Mouse (Mus musculus): ENCODE data around the gene Gm20388. TPM values are rescaled to one million over a fixed set of nuclear protein-coding genes. Genes with fewer than 3 reads are reported as not detected.

The Gm20388 gene
- polyA plus RNA-seq, 1 experiment from 2014 or later: not detected

GRCm38 (mm10) chr8:122238731-122239130 is 2328.1 kb downstream of the Gm20388 start:
- WGBS: 68% methylated on average over 8 of the region's 8 CpGs
- Histone ChIP-seq H3K27ac (ENCODE audit: low read depth, low read length) (no peak overlapping the region), H3K4me1 (ENCODE audit: control insufficient read depth, insufficient read depth, low read length) (no peaks in the 10 kb centered on the region), H3K4me3 (ENCODE audit: low read length) (no peak overlapping the region), H3K9ac (ENCODE audit: low read depth, low read length) (no peak overlapping the region), H3K4me2 (replicated peaks; ENCODE audit: low read depth, low read length) (no peak overlapping the region), H3K9me3 (ENCODE audit: control insufficient read depth, low read length) (no peaks in the 10 kb centered on the region), H3K27me3 (ENCODE audit: control insufficient read depth, insufficient read depth, low read length) (no peaks in the 10 kb centered on the region), H3K36me3 (ENCODE audit: control insufficient read depth, insufficient read depth, low read length) (no peaks in the 10 kb centered on the region)
- ATAC-seq (ENCODE audit: low FRiP score, low TSS enrichment): no peak

- Histone ChIP-seq H3K27me3 (ENCODE audit: control insufficient read depth, insufficient read depth, low read length) (no peaks in the 10 kb centered on the region), H3K27ac (ENCODE audit: low read depth, low read length) (no peak overlapping the region), H3K4me2 (replicated peaks; ENCODE audit: low read depth, low read length) (no peak overlapping the region), H3K4me1 (ENCODE audit: control insufficient read depth, insufficient read depth, low read length) (no peaks in the 10 kb centered on the region), H3K9me3 (ENCODE audit: control insufficient read depth, low read length) (no peaks in the 10 kb centered on the region), H3K36me3 (ENCODE audit: control insufficient read depth, insufficient read depth, low read length) (no peaks in the 10 kb centered on the region), H3K4me3 (ENCODE audit: low read length) (no peak overlapping the region), H3K9ac (ENCODE audit: low read depth, low read length) (no peak overlapping the region)
- WGBS: 89% methylated on average over 16 of the region's 16 CpGs
- no peak for ATAC-seq (ENCODE audit: low FRiP score, low TSS enrichment)
Measured at GRCm38 (mm10) chr8:122240241-122241026, 2329.8 kb downstream of the Gm20388 start.

GRCm38 (mm10) chr8:122243310-122243709 is 2332.7 kb downstream of the Gm20388 start:
- H3K27ac ChIP-seq (ENCODE audit: low read depth, low read length): no peak overlapping the region
- no peak for ATAC-seq (ENCODE audit: low FRiP score, low TSS enrichment)
- no peaks in the 10 kb centered on the region for H3K27me3 ChIP-seq (ENCODE audit: control insufficient read depth, insufficient read depth, low read length)
- H3K4me3 ChIP-seq (ENCODE audit: low read length): no peak overlapping the region
- 72% methylated on average over 4 of the region's 4 CpGs for WGBS
- peaks cover 5% of the 10 kb centered on the region; the same call in 1 of the 2 replicates for H3K4me1 ChIP-seq (ENCODE audit: control insufficient read depth, insufficient read depth, low read length)
- no peak overlapping the region for H3K4me2 ChIP-seq (replicated peaks; ENCODE audit: low read depth, low read length)
- H3K9ac ChIP-seq (ENCODE audit: low read depth, low read length): no peak overlapping the region
- H3K9me3 ChIP-seq (ENCODE audit: control insufficient read depth, low read length): no peaks in the 10 kb centered on the region
- H3K36me3 ChIP-seq (ENCODE audit: control insufficient read depth, insufficient read depth, low read length): no peaks in the 10 kb centered on the region

- no peak overlapping the region for H3K9ac ChIP-seq (ENCODE audit: low read depth, low read length)
- H3K4me2 ChIP-seq (replicated peaks; ENCODE audit: low read depth, low read length): no peak overlapping the region
- H3K36me3 ChIP-seq (ENCODE audit: control insufficient read depth, insufficient read depth, low read length): no peaks in the 10 kb centered on the region
- no peak for ATAC-seq (ENCODE audit: low FRiP score, low TSS enrichment)
- no peaks in the 10 kb centered on the region for H3K9me3 ChIP-seq (ENCODE audit: control insufficient read depth, low read length)
- no peak overlapping the region for H3K4me3 ChIP-seq (ENCODE audit: low read length)
- peaks cover 5% of the 10 kb centered on the region; the same call in 1 of the 2 replicates for H3K4me1 ChIP-seq (ENCODE audit: control insufficient read depth, insufficient read depth, low read length)
- no peak overlapping the region for H3K27ac ChIP-seq (ENCODE audit: low read depth, low read length)
- WGBS: 82% methylated on average over 6 of the region's 6 CpGs
- H3K27me3 ChIP-seq (ENCODE audit: control insufficient read depth, insufficient read depth, low read length): no peaks in the 10 kb centered on the region
Measured at GRCm38 (mm10) chr8:122245161-122245560, 2334.5 kb downstream of the Gm20388 start.

- Histone ChIP-seq H3K27me3 (ENCODE audit: control insufficient read depth, insufficient read depth, low read length) (no peaks in the 10 kb centered on the region), H3K9me3 (ENCODE audit: control insufficient read depth, low read length) (no peaks in the 10 kb centered on the region), H3K4me1 (ENCODE audit: control insufficient read depth, insufficient read depth, low read length) (peaks cover 5% of the 10 kb centered on the region; the same call in 1 of the 2 replicates), H3K27ac (ENCODE audit: low read depth, low read length) (no peak overlapping the region), H3K36me3 (ENCODE audit: control insufficient read depth, insufficient read depth, low read length) (no peaks in the 10 kb centered on the region), H3K4me3 (ENCODE audit: low read length) (no peak overlapping the region), H3K4me2 (replicated peaks; ENCODE audit: low read depth, low read length) (no peak overlapping the region), H3K9ac (ENCODE audit: low read depth, low read length) (no peak overlapping the region)
- peak; percentile 33; the same call in 1 of the 2 replicates for ATAC-seq (ENCODE audit: low FRiP score, low TSS enrichment)
- 37% methylated on average over 12 of the region's 12 CpGs for WGBS
Measured at GRCm38 (mm10) chr8:122246257-122247211, 2335.9 kb downstream of the Gm20388 start.

GRCm38 (mm10) chr8:122251739-122252138 is 2341.1 kb downstream of the Gm20388 start:
- no peak for ATAC-seq (ENCODE audit: low FRiP score, low TSS enrichment)
- Histone ChIP-seq H3K4me3 (ENCODE audit: low read length) (no peak overlapping the region), H3K27ac (ENCODE audit: low read depth, low read length) (no peak overlapping the region), H3K36me3 (ENCODE audit: control insufficient read depth, insufficient read depth, low read length) (no peaks in the 10 kb centered on the region), H3K4me1 (ENCODE audit: control insufficient read depth, insufficient read depth, low read length) (peaks cover 5% of the 10 kb centered on the region; the same call in 1 of the 2 replicates), H3K9me3 (ENCODE audit: control insufficient read depth, low read length) (no peaks in the 10 kb centered on the region), H3K27me3 (ENCODE audit: control insufficient read depth, insufficient read depth, low read length) (no peaks in the 10 kb centered on the region), H3K4me2 (replicated peaks; ENCODE audit: low read depth, low read length) (no peak overlapping the region), H3K9ac (ENCODE audit: low read depth, low read length) (no peak overlapping the region)
- 81% methylated on average over 1 of the region's 1 CpGs for WGBS

GRCm38 (mm10) chr8:122252366-122252765 is 2341.7 kb downstream of the Gm20388 start:
- no peak overlapping the region for H3K27ac ChIP-seq (ENCODE audit: low read depth, low read length)
- no peaks in the 10 kb centered on the region for H3K4me1 ChIP-seq (ENCODE audit: control insufficient read depth, insufficient read depth, low read length)
- no peak overlapping the region for H3K4me3 ChIP-seq (ENCODE audit: low read length)
- no peaks in the 10 kb centered on the region for H3K36me3 ChIP-seq (ENCODE audit: control insufficient read depth, insufficient read depth, low read length)
- no peaks in the 10 kb centered on the region for H3K9me3 ChIP-seq (ENCODE audit: control insufficient read depth, low read length)
- no peak overlapping the region for H3K4me2 ChIP-seq (replicated peaks; ENCODE audit: low read depth, low read length)
- ATAC-seq (ENCODE audit: low FRiP score, low TSS enrichment): no peak
- H3K9ac ChIP-seq (ENCODE audit: low read depth, low read length): no peak overlapping the region
- no peaks in the 10 kb centered on the region for H3K27me3 ChIP-seq (ENCODE audit: control insufficient read depth, insufficient read depth, low read length)
- WGBS: 58% methylated on average over 5 of the region's 5 CpGs

GRCm38 (mm10) chr8:122259351-122259750 is 2348.7 kb downstream of the Gm20388 start:
- no peaks in the 10 kb centered on the region for H3K4me1 ChIP-seq (ENCODE audit: control insufficient read depth, insufficient read depth, low read length)
- 55% methylated on average over 2 of the region's 2 CpGs for WGBS

More at GRCm38 (mm10) chr8:122259351-122259750, 2348.7 kb downstream of the Gm20388 start:
- Histone ChIP-seq H3K27me3 (ENCODE audit: control insufficient read depth, insufficient read depth, low read length) (no peaks in the 10 kb centered on the region), H3K9ac (ENCODE audit: low read depth, low read length) (no peak overlapping the region), H3K9me3 (ENCODE audit: control insufficient read depth, low read length) (no peaks in the 10 kb centered on the region), H3K27ac (ENCODE audit: low read depth, low read length) (no peak overlapping the region), H3K4me3 (ENCODE audit: low read length) (no peak overlapping the region), H3K4me2 (replicated peaks; ENCODE audit: low read depth, low read length) (no peak overlapping the region), H3K36me3 (ENCODE audit: control insufficient read depth, insufficient read depth, low read length) (no peaks in the 10 kb centered on the region)
- ATAC-seq (ENCODE audit: low FRiP score, low TSS enrichment): no peak
